Mouse (Mus musculus) liver, adult 2 months (tissue): ENCODE results near the gene Anapc15-ps. TPM values are rescaled to one million over a fixed set of nuclear protein-coding genes. Genes with fewer than 3 reads are reported as not detected.

Source experiments
- DNase-seq: peaks from one replicate; pipeline ENCODE4 v3.0.0-alpha.2; 2011; ENCODE audit warnings: low read depth, low spot score; ENCODE audit errors: extremely low read depth
- H3K27ac ChIP-seq: fragments of 200-500 bp; replicated peaks from 2 replicates; pipeline ENCODE4 v1.5.1; 2012; ENCODE audit warnings: low read depth, mild to moderate bottlenecking, control low read depth, inconsistent platforms, low read length; ENCODE audit not compliant: insufficient read depth
- H3K27me3 ChIP-seq: fragments of 200-500 bp; 2 replicates; pipeline ENCODE4 v1.6.1; 2012; ENCODE audit warnings: mild to moderate bottlenecking, moderate library complexity, low read length, inconsistent platforms; ENCODE audit not compliant: control insufficient read depth, insufficient read depth
- H3K36me3 ChIP-seq: fragments of 200-500 bp; 2 replicates; pipeline ENCODE4 v1.6.1; 2012; ENCODE audit warnings: low read length, inconsistent platforms; ENCODE audit not compliant: control insufficient read depth, insufficient read depth
- H3K4me1 ChIP-seq: fragments of 200-500 bp; 2 replicates; pipeline ENCODE4 v1.6.1; 2011; ENCODE audit warnings: low read length; ENCODE audit not compliant: control insufficient read depth, insufficient read depth
- H3K4me3 ChIP-seq: fragments of 200-500 bp; 2 replicates; pipeline ENCODE4 v1.5.1; 2011; ENCODE audit warnings: low read depth, mild to moderate bottlenecking, control low read depth, low read length, moderate library complexity; ENCODE audit not compliant: insufficient read depth
- H3K79me2 ChIP-seq: fragments of 200-500 bp; 2 replicates; pipeline ENCODE4 v1.6.1; 2012; ENCODE audit warnings: inconsistent platforms, mild to moderate bottlenecking, low read length, moderate library complexity; ENCODE audit not compliant: control insufficient read depth, insufficient read depth
- H3K9ac ChIP-seq: fragments of 200-500 bp; 2 replicates; pipeline ENCODE4 v1.6.1; 2012; ENCODE audit warnings: low read depth, mild to moderate bottlenecking, control low read depth, inconsistent platforms, low read length
- CTCF ChIP-seq: fragments of 200-500 bp; IDR thresholded peaks from 2 replicates; pipeline ENCODE4 v1.5.1; 2011; ENCODE audit warnings: low read depth, low read length, control low read depth
- POLR2A ChIP-seq: fragments of 200-500 bp; IDR thresholded peaks from 2 replicates; pipeline ENCODE4 v1.6.1; 2011; ENCODE audit warnings: low read length, control low read depth; ENCODE audit not compliant: insufficient read depth; ENCODE audit errors: extremely low read depth
- WGBS: fragments of 180-500 bp; shearing (Covaris S2); methylation state at CpG from one replicate; pipeline ENCODE4 v1.1.7; 2018; 5-methylcytosine and 5-hydroxymethylcytosine counted together
- polyA plus RNA-seq: library from polyadenylated mRNA; depleted of rRNA; stranded (reverse); fragments of >200 nt; gene quantifications from 2 replicates; pipeline ENCODE4 v1.2.3, GENCODE M21; 2012
- total RNA-seq: library from RNA; depleted of rRNA; stranded (reverse); fragments of >200 nt; gene quantifications from 2 replicates; pipeline ENCODE4 v1.2.3, GENCODE M21; 2014

Anapc15-ps gene
- total and polyA plus RNA-seq, 2 experiments: not detected

- Histone ChIP-seq H3K27ac (no peak overlapping the region), H3K27me3 (no peaks in the 10 kb centered on the region), H3K9ac (no peak overlapping the region), H3K4me1 (no peaks in the 10 kb centered on the region), H3K79me2 (no peaks in the 10 kb centered on the region), H3K4me3 (no peak overlapping the region), H3K36me3 (no peaks in the 10 kb centered on the region)
- no peak for DNase-seq
- TF ChIP-seq POLR2A: no peak
- no peak for TF ChIP-seq CTCF
- 88% methylated on average over 3 of the region's 3 CpGs for WGBS
These were observed 32.5 kb upstream of the Anapc15-ps start for GRCm38 (mm10) chr10:95705747-95706146.

GRCm38 (mm10) chr10:95704847-95705246 is 31.6 kb upstream of the Anapc15-ps start:
- no peak overlapping the region for H3K9ac ChIP-seq
- DNase-seq: no peak
- no peaks in the 10 kb centered on the region for H3K4me1 ChIP-seq
- 91% methylated on average over 6 of the region's 6 CpGs for WGBS
- TF ChIP-seq POLR2A: no peak
- no peak for TF ChIP-seq CTCF
- no peaks in the 10 kb centered on the region for H3K79me2 ChIP-seq
- no peaks in the 10 kb centered on the region for H3K27me3 ChIP-seq
- H3K36me3 ChIP-seq: no peaks in the 10 kb centered on the region
- no peak overlapping the region for H3K4me3 ChIP-seq
- no peak overlapping the region for H3K27ac ChIP-seq

- no peaks in the 10 kb centered on the region for H3K79me2 ChIP-seq
- H3K27me3 ChIP-seq: no peaks in the 10 kb centered on the region
- 82% methylated on average over 5 of the region's 5 CpGs for WGBS
- DNase-seq: no peak
- TF ChIP-seq CTCF (no peak), POLR2A (no peak)
- no peaks in the 10 kb centered on the region for H3K4me1 ChIP-seq
- H3K27ac ChIP-seq: no peak overlapping the region
- no peak overlapping the region for H3K4me3 ChIP-seq
- H3K36me3 ChIP-seq: no peaks in the 10 kb centered on the region
- H3K9ac ChIP-seq: no peak overlapping the region
These were observed 30.5 kb upstream of the Anapc15-ps start for GRCm38 (mm10) chr10:95703730-95704129.

GRCm38 (mm10) chr10:95700422-95700821 is 27.2 kb upstream of the Anapc15-ps start:
- Histone ChIP-seq H3K9ac (no peak overlapping the region), H3K27ac (no peak overlapping the region), H3K36me3 (no peaks in the 10 kb centered on the region), H3K4me1 (peaks cover 4% of the 10 kb centered on the region; the same call in 1 of the 2 replicates), H3K4me3 (no peak overlapping the region), H3K27me3 (no peaks in the 10 kb centered on the region), H3K79me2 (no peaks in the 10 kb centered on the region)
- TF ChIP-seq POLR2A (no peak), CTCF (no peak)
- DNase-seq: no peak
- 95% methylated on average over 4 of the region's 4 CpGs for WGBS

- Histone ChIP-seq H3K79me2 (no peaks in the 10 kb centered on the region), H3K4me1 (peaks cover 4% of the 10 kb centered on the region; the same call in 1 of the 2 replicates), H3K4me3 (no peak overlapping the region), H3K27me3 (no peaks in the 10 kb centered on the region), H3K27ac (no peak overlapping the region), H3K9ac (no peak overlapping the region), H3K36me3 (no peaks in the 10 kb centered on the region)
- TF ChIP-seq POLR2A (no peak), CTCF (no peak)
- 84% methylated on average over 8 of the region's 8 CpGs for WGBS
- no peak for DNase-seq
These were observed 25.9 kb upstream of the Anapc15-ps start for GRCm38 (mm10) chr10:95698920-95699714.

GRCm38 (mm10) chr10:95696253-95696641 is 23.0 kb upstream of the Anapc15-ps start:
- Histone ChIP-seq H3K36me3 (no peaks in the 10 kb centered on the region), H3K79me2 (no peaks in the 10 kb centered on the region), H3K4me3 (no peak overlapping the region), H3K4me1 (peaks cover 4% of the 10 kb centered on the region; the same call in 1 of the 2 replicates), H3K27ac (0 out of 2 replicates have a peak overlapping the region, but pooled peaks have one; percentile 9), H3K27me3 (no peaks in the 10 kb centered on the region), H3K9ac (no peak overlapping the region)
- WGBS: 20% methylated on average over 3 of the region's 3 CpGs
- DNase-seq: no peak
- TF ChIP-seq POLR2A: no peak
- TF ChIP-seq CTCF: no peak
